Mouse (Mus musculus) heart, postnatal 25 days (tissue): ENCODE data around the gene Gm21852. TPM values are rescaled to one million over a fixed set of nuclear protein-coding genes. Genes with fewer than 3 reads are reported as not detected.
"Not testable (repeated sequence)": the region's sequence is repeated elsewhere in the genome, so short reads cannot be mapped to it uniquely, and the experiment has no call there.

Experiments
- DNase-seq: peaks from one replicate; pipeline ENCODE4 v3.0.0; 2022; ENCODE audit warnings: low spot score
- intact Hi-C: fragments of 180-260 bp; cut with DNase I; formaldehyde crosslinking; loops from one replicate; pipeline ENCODE4 v1.15.1; 2025
- microRNA-seq: library from miRNA; unstranded; fragments of <30 nt; microRNA quantifications from one replicate; pipeline ENCODE4 v1.2.0, GENCODE M21; 2022
- total RNA-seq, 2 experiments: library from RNA; stranded (reverse); gene quantifications; 2 replicates each; pipeline ENCODE4 v1.2.3; 2021

The Gm21852 gene
- not detected for total RNA-seq

GRCm38 (mm10) chrY:40651896-40652295, at the start of gene Gm21852:
Gene Gm21852 (minus strand): TSS chrY:40651996.
- DNase-seq, intact Hi-C loops: not testable (repeated sequence)

Small RNA genes within 50 kb of the gene (microRNA-seq; reads per million reads assigned to microRNA genes)
- gene Gm27466 (not detected), gene Gm28018 (not detected)

Other genes starting within 250 kb of the Gm21852 start
- not detected for gene Gm21797, start 123.8 kb upstream of the Gm21852 start, total RNA-seq
- not detected for gene Gm20795, start 152.9 kb upstream of the Gm21852 start, total RNA-seq